Mouse (Mus musculus): ENCODE measurements around the gene Gm21985. TPM values are rescaled to one million over a fixed set of nuclear protein-coding genes. Genes with fewer than 3 reads are reported as not detected.

Gene Gm21985
- total and polyA plus RNA-seq, 3 experiments, result 0.51 TPM; not detected in 2

GRCm38 (mm10) chr2:112245307-112245706, 20.8 kb upstream of the Gm21985 start:
- no peak for DNase-seq (ENCODE audit: extremely low read depth)
- dilution Hi-C loops (cut with MboI; ENCODE audit: extremely low pct_ligation_motif_present, extremely low pct_unique_long_range_greater_than_20kb, low sequenced_read_pairs) (no loop called here), in situ Hi-C loops (cut with MboI; ENCODE audit: low pct_ligation_motif_present, low pct_unique_long_range_greater_than_20kb, low sequenced_read_pairs) (no loop called here)
- H3K9me3 ChIP-seq (replicated peaks; ENCODE audit: low read length), result no peaks in the 10 kb centered on the region
- no peak overlapping the region for H3K4me2 ChIP-seq (ENCODE audit: insufficient read depth, low read depth, poor library complexity, severe bottlenecking)
- TF ChIP-seq CHD2 (IDR thresholded peaks at IDR 0.05; ENCODE audit: low read length) (no peak), ZC3H11A (IDR thresholded peaks at IDR 0.05; ENCODE audit: low read depth, low read length) (no peak), IRF4 (IDR thresholded peaks at IDR 0.05; ENCODE audit: low read depth, low read length) (no peak), HCFC1 (IDR thresholded peaks at IDR 0.05; ENCODE audit: low read depth, low read length) (no peak), POLR2A (IDR thresholded peaks at IDR 0.05; ENCODE audit: low read depth, low read length) (no peak), SIN3A (IDR thresholded peaks at IDR 0.05; ENCODE audit: low read length) (no peak)
- peaks cover 10% of the 10 kb centered on the region; the same call in 1 of the 2 replicates for H3K79me2 ChIP-seq (replicated peaks; ENCODE audit: control insufficient read depth, extremely low read depth, insufficient read depth, poor library complexity, severe bottlenecking)
- no peak overlapping the region for H3K9ac ChIP-seq (ENCODE audit: insufficient read depth, low read depth)
- peaks cover 0 to 70% of the 10 kb centered on the region in 2 experiments; a peak in 2 of 4 replicates for H3K4me1 ChIP-seq (ENCODE audit: control insufficient read depth in 1 of 2, insufficient read depth in 2 of 2)
- H3K27ac ChIP-seq (ENCODE audit: insufficient read depth, low read depth), result no peak overlapping the region
- no peak overlapping the region for H3K4me3 ChIP-seq (replicated peaks in 1 of 3; ENCODE audit: low read depth in 2 of 3, low read length in 2 of 3, poor library complexity in 1 of 3)
- peaks cover 22 to 83% of the 10 kb centered on the region in 2 experiments for H3K36me3 ChIP-seq (replicated peaks in 1 of 2; ENCODE audit: control insufficient read depth in 1 of 2, insufficient read depth in 1 of 2, low read length in 1 of 2)
- no peaks in the 10 kb centered on the region for H3K27me3 ChIP-seq (replicated peaks)

GRCm38 (mm10) chr2:112246193-112246592, 19.9 kb upstream of the Gm21985 start:
- TF ChIP-seq ZC3H11A (IDR thresholded peaks at IDR 0.05; ENCODE audit: low read depth, low read length) (no peak), TCF12 (IDR thresholded peaks at IDR 0.05; ENCODE audit: low read depth, low read length) (peak; percentile 36; the same call in 1 of the 2 replicates), CHD2 (IDR thresholded peaks at IDR 0.05; ENCODE audit: low read length) (no peak)
- H3K36me3 ChIP-seq (replicated peaks in 1 of 2; ENCODE audit: control insufficient read depth in 1 of 2, insufficient read depth in 1 of 2, low read length in 1 of 2), result peaks cover 22 to 87% of the 10 kb centered on the region in 2 experiments
- peak; percentile 45 for DNase-seq (ENCODE audit: extremely low read depth)
- in situ Hi-C loops (cut with MboI; ENCODE audit: low pct_ligation_motif_present, low pct_unique_long_range_greater_than_20kb, low sequenced_read_pairs), result no loop called here
- H3K9ac ChIP-seq (ENCODE audit: insufficient read depth, low read depth), result no peak overlapping the region
- no peak overlapping the region for H3K27ac ChIP-seq (ENCODE audit: insufficient read depth, low read depth)
- H3K4me3 ChIP-seq (replicated peaks in 1 of 3; ENCODE audit: low read depth in 2 of 3, low read length in 2 of 3, poor library complexity in 1 of 3), result no peak overlapping the region
- H3K4me2 ChIP-seq (ENCODE audit: insufficient read depth, low read depth, poor library complexity, severe bottlenecking), result no peak overlapping the region
- dilution Hi-C loops (cut with MboI; ENCODE audit: extremely low pct_ligation_motif_present, extremely low pct_unique_long_range_greater_than_20kb, low sequenced_read_pairs), result no loop called here
- peaks cover 1% of the 10 kb centered on the region; the same call in 1 of the 2 replicates for H3K79me2 ChIP-seq (replicated peaks; ENCODE audit: control insufficient read depth, extremely low read depth, insufficient read depth, poor library complexity, severe bottlenecking)
- no peaks in the 10 kb centered on the region for H3K27me3 ChIP-seq (replicated peaks)
- peaks cover 0 to 62% of the 10 kb centered on the region in 2 experiments; a peak in 2 of 4 replicates for H3K4me1 ChIP-seq (ENCODE audit: control insufficient read depth in 1 of 2, insufficient read depth in 2 of 2)
- H3K9me3 ChIP-seq (replicated peaks; ENCODE audit: low read length), result no peaks in the 10 kb centered on the region

GRCm38 (mm10) chr2:112247323-112247722, 18.8 kb upstream of the Gm21985 start:
- dilution Hi-C loops (cut with MboI; ENCODE audit: extremely low pct_ligation_motif_present, extremely low pct_unique_long_range_greater_than_20kb, low sequenced_read_pairs), result no loop called here
- Histone ChIP-seq H3K9ac (ENCODE audit: insufficient read depth, low read depth) (no peak overlapping the region), H3K27ac (ENCODE audit: insufficient read depth, low read depth) (no peak overlapping the region), H3K79me2 (replicated peaks; ENCODE audit: control insufficient read depth, extremely low read depth, insufficient read depth, poor library complexity, severe bottlenecking) (no peaks in the 10 kb centered on the region), H3K36me3 (replicated peaks in 1 of 2; ENCODE audit: control insufficient read depth in 1 of 2, insufficient read depth in 1 of 2, low read length in 1 of 2) (peaks cover 22 to 78% of the 10 kb centered on the region in 2 experiments), H3K27me3 (replicated peaks) (no peaks in the 10 kb centered on the region), H3K4me1 (ENCODE audit: control insufficient read depth in 1 of 2, insufficient read depth in 2 of 2) (peaks cover 0 to 52% of the 10 kb centered on the region in 2 experiments; a peak in 2 of 4 replicates), H3K4me2 (ENCODE audit: insufficient read depth, low read depth, poor library complexity, severe bottlenecking) (no peak overlapping the region), H3K9me3 (replicated peaks; ENCODE audit: low read length) (no peaks in the 10 kb centered on the region), H3K4me3 (replicated peaks in 1 of 3; ENCODE audit: low read depth in 2 of 3, low read length in 2 of 3, poor library complexity in 1 of 3) (no peak overlapping the region)
- TF ChIP-seq JUN (IDR thresholded peaks at IDR 0.05; ENCODE audit: insufficient read depth, low read depth, low read length) (no peak), SIN3A (IDR thresholded peaks at IDR 0.05; ENCODE audit: low read length) (no peak), UBTF (IDR thresholded peaks at IDR 0.05; ENCODE audit: low read depth, low read length) (no peak), CTCF (conservative IDR thresholded peaks at IDR 0.05 in 1 of 2, IDR thresholded peaks at IDR 0.05 in 1 of 2; ENCODE audit: low read depth in 2 of 2, low read length in 2 of 2) (no peak), CHD2 (IDR thresholded peaks at IDR 0.05; ENCODE audit: low read length) (no peak), NELFE (IDR thresholded peaks at IDR 0.05; ENCODE audit: low read depth, low read length) (no peak), HCFC1 (IDR thresholded peaks at IDR 0.05; ENCODE audit: low read depth, low read length) (no peak), JUND (conservative IDR thresholded peaks at IDR 0.05; ENCODE audit: low read depth, low read length) (no peak), TCF12 (IDR thresholded peaks at IDR 0.05; ENCODE audit: low read depth, low read length) (no peak), POLR2A (IDR thresholded peaks at IDR 0.05; ENCODE audit: low read depth, low read length) (no peak), ETS1 (conservative IDR thresholded peaks at IDR 0.05; ENCODE audit: low read depth, low read length) (no peak), EP300 (IDR thresholded peaks at IDR 0.05; ENCODE audit: low read length) (no peak), SMC3 (IDR thresholded peaks at IDR 0.05; ENCODE audit: low read depth, low read length) (no peak), KAT2A (IDR thresholded peaks at IDR 0.05; ENCODE audit: insufficient replicate concordance, low read length) (no peak), ZKSCAN1 (IDR thresholded peaks at IDR 0.05; ENCODE audit: borderline replicate concordance, low read depth, low read length) (no peak), IRF4 (IDR thresholded peaks at IDR 0.05; ENCODE audit: low read depth, low read length) (no peak), ZC3H11A (IDR thresholded peaks at IDR 0.05; ENCODE audit: low read depth, low read length) (no peak)
- in situ Hi-C loops (cut with MboI; ENCODE audit: low pct_ligation_motif_present, low pct_unique_long_range_greater_than_20kb, low sequenced_read_pairs), result no loop called here
- DNase-seq (ENCODE audit: extremely low read depth), result no peak
